In genomic region chr7:89115633-89116032, GRCm38 (mm10) we compare ENCODE assay signal across 10 mouse cellular contexts.
DNase-seq lines count a peak whose midpoint lies in the region; ATAC-seq and TF ChIP-seq lines count a peak whose summit lies in the region.
"Had no signal": no experiment of that assay in that cellular context is flagged by ENCODE, and none has a peak within 500 bp of the region (broad histone marks: within the 10 kb centered on the region; RNA-seq: fewer than 3 reads in every experiment).

No protein-coding gene starts in this region.

- H3K79me2 ChIP-seq in heart, adult 2 months (replicated peaks; ENCODE audit: control insufficient read depth, insufficient read depth, low read length), result no peaks in the 10 kb centered on the region

- DNase-seq in forebrain, embryonic 14.5 days (ENCODE audit: low spot score), result no peak
- no peak for DNase-seq in forebrain, postnatal 0 days
- DNase-seq in heart, adult 2 months, result peak; percentile 23 to 60
- DNase-seq in kidney, adult 18-20 months, result peak; percentile 15
- DNase-seq in spleen, postnatal 4 days (ENCODE audit: low spot score in 2 of 2), result no peak
- no peak for DNase-seq in spleen, postnatal 14 days (ENCODE audit: low spot score in 2 of 2)
- DNase-seq: layer of hippocampus, postnatal 36 days; right cerebral cortex, postnatal 25 days had no signal

- no peak overlapping the region for H3K4me3 ChIP-seq in forebrain, embryonic 14.5 days (ENCODE audit: low read depth, low read length)
- H3K4me3 ChIP-seq in forebrain, postnatal 0 days (ENCODE audit: low read depth, low read length), result no peak overlapping the region
- H3K4me3 ChIP-seq in heart, adult 2 months, result no peak overlapping the region
- no peak overlapping the region for H3K4me3 ChIP-seq in lung, embryonic 16.5 days (ENCODE audit: low read length)

- no peak for ATAC-seq in forebrain, embryonic 14.5 days
- ATAC-seq in forebrain, postnatal 0 days, result no peak
- peak; percentile 92 for ATAC-seq in lung, embryonic 16.5 days (ENCODE audit: low read depth)
- ATAC-seq in megakaryocyte-erythroid progenitor cell, adult 5-6 weeks (replicated peaks; ENCODE audit: low FRiP score, low TSS enrichment, poor library complexity, severe bottlenecking), result no peak

- intact Hi-C loops in heart, adult 2 months (cut with DNase I), result no loop called here

- no peak overlapping the region for H3K9ac ChIP-seq in forebrain, embryonic 14.5 days (ENCODE audit: low read length)
- H3K9ac ChIP-seq in forebrain, postnatal 0 days, result no peak overlapping the region
- no peak overlapping the region for H3K9ac ChIP-seq in heart, adult 2 months (ENCODE audit: low read depth, low read length)
- no peak overlapping the region for H3K9ac ChIP-seq in lung, embryonic 16.5 days (ENCODE audit: low read length)

- TF ChIP-seq EP300 in heart, adult 2 months (IDR thresholded peaks at IDR 0.05; ENCODE audit: insufficient read depth, low read depth, low read length), result peak; percentile 51; the same call in 1 of the 2 replicates

- 0 out of 2 replicates have a peak overlapping the region, but pooled peaks have one; percentile 5 for H3K27ac ChIP-seq in forebrain, embryonic 14.5 days (ENCODE audit: low read depth, low read length)
- H3K27ac ChIP-seq in forebrain, postnatal 0 days (ENCODE audit: low read depth, low read length), result no peak overlapping the region
- peak overlapping the region; percentile 79 for H3K27ac ChIP-seq in heart, adult 2 months
- H3K27ac ChIP-seq in lung, embryonic 16.5 days (ENCODE audit: low read length), result peak overlapping the region; percentile 96

- TF ChIP-seq POLR2A in heart, adult 2 months (IDR thresholded peaks at IDR 0.05; ENCODE audit: insufficient read depth, low read depth, low read length), result peak; percentile 72; the same call in 1 of the 2 replicates

- H3K4me1 ChIP-seq in forebrain, embryonic 14.5 days (ENCODE audit: control insufficient read depth, insufficient read depth, low read length), result no peaks in the 10 kb centered on the region
- H3K4me1 ChIP-seq in forebrain, postnatal 0 days (ENCODE audit: insufficient read depth), result no peaks in the 10 kb centered on the region
- H3K4me1 ChIP-seq in heart, adult 2 months (ENCODE audit: control insufficient read depth, insufficient read depth, low read length), result peaks cover 3% of the 10 kb centered on the region; the same call in 1 of the 2 replicates
- H3K4me1 ChIP-seq in lung, embryonic 16.5 days (replicated peaks; ENCODE audit: control insufficient read depth, insufficient read depth, low read length), result no peaks in the 10 kb centered on the region

- H3K9me3 ChIP-seq in forebrain, embryonic 14.5 days (replicated peaks; ENCODE audit: control insufficient read depth, low read length), result no peaks in the 10 kb centered on the region
- H3K9me3 ChIP-seq in forebrain, postnatal 0 days (ENCODE audit: low read length), result no peaks in the 10 kb centered on the region
- no peaks in the 10 kb centered on the region for H3K9me3 ChIP-seq in lung, embryonic 16.5 days (ENCODE audit: control insufficient read depth, low read length)

- TF ChIP-seq CTCF in forebrain, postnatal 0 days (IDR thresholded peaks at IDR 0.05; ENCODE audit: low read depth), result no peak
- no peak for TF ChIP-seq CTCF in heart, adult 2 months (IDR thresholded peaks at IDR 0.05)

- H3K27me3 ChIP-seq in forebrain, embryonic 14.5 days (replicated peaks; ENCODE audit: control insufficient read depth, insufficient read depth, low read length), result no peaks in the 10 kb centered on the region
- H3K27me3 ChIP-seq in forebrain, postnatal 0 days (ENCODE audit: insufficient read depth, low read length), result no peaks in the 10 kb centered on the region
- H3K27me3 ChIP-seq in heart, adult 2 months (ENCODE audit: control insufficient read depth, insufficient read depth, low read length), result no peaks in the 10 kb centered on the region
- H3K27me3 ChIP-seq in lung, embryonic 16.5 days (ENCODE audit: control insufficient read depth, insufficient read depth, low read depth, low read length), result no peaks in the 10 kb centered on the region

- no peak overlapping the region for H3K4me2 ChIP-seq in forebrain, embryonic 14.5 days (ENCODE audit: low read length)
- H3K4me2 ChIP-seq in forebrain, postnatal 0 days (ENCODE audit: low read depth), result no peak overlapping the region
- no peak overlapping the region for H3K4me2 ChIP-seq in lung, embryonic 16.5 days (ENCODE audit: low read depth, low read length)

- 84% methylated on average over 3 of the region's 3 CpGs for WGBS in forebrain, embryonic 14.5 days
- 83% methylated on average over 3 of the region's 3 CpGs for WGBS in forebrain, postnatal 0 days
- 35% methylated on average over 3 of the region's 3 CpGs for WGBS in heart, adult 2 months
- 66% methylated on average over 3 of the region's 3 CpGs for WGBS in lung, embryonic 16.5 days

- no peaks in the 10 kb centered on the region for H3K36me3 ChIP-seq in forebrain, embryonic 14.5 days (ENCODE audit: control insufficient read depth, insufficient read depth, low read length)
- H3K36me3 ChIP-seq in forebrain, postnatal 0 days (ENCODE audit: insufficient read depth), result no peaks in the 10 kb centered on the region
- H3K36me3 ChIP-seq in heart, adult 2 months (ENCODE audit: control insufficient read depth, insufficient read depth, low read length), result peaks cover 4% of the 10 kb centered on the region
- no peaks in the 10 kb centered on the region for H3K36me3 ChIP-seq in lung, embryonic 16.5 days (ENCODE audit: control insufficient read depth, insufficient read depth, low read length)

Comparison
In these comparisons a context has a peak if more than half of its experiments do, and no peak if none do; other contexts are left out.
1. DNase-seq: peak in heart, adult 2 months (2 of 2) and kidney, adult 18-20 months (single experiment); none in forebrain, embryonic 14.5 days (single experiment), forebrain, postnatal 0 days (single experiment), spleen, postnatal 4 days (0 of 2) and spleen, postnatal 14 days (0 of 2).